Comparison of ENCODE assay signal across 8 mouse cellular contexts in genomic region chr11:69322693-69323471, GRCm38 (mm10). TPM values are rescaled to one million over a fixed set of nuclear protein-coding genes. Genes with fewer than 3 reads are reported as not detected.
DNase-seq lines count a peak whose midpoint lies in the region; ATAC-seq lines count a peak whose summit lies in the region.

No protein-coding gene starts in this region.

- ATAC-seq in kidney, embryonic 15.5 days (replicated peaks; ENCODE audit: low FRiP score), result no peak
- ATAC-seq in forebrain, embryonic 16.5 days, result no peak
- ATAC-seq in liver, embryonic 16.5 days (ENCODE audit: low read depth), result no peak
- no peak for ATAC-seq in frontal cortex, adult (ENCODE audit: low TSS enrichment)

- H3K27ac ChIP-seq in kidney, embryonic 15.5 days, result peak overlapping the region; percentile 93
- H3K27ac ChIP-seq in forebrain, embryonic 16.5 days (ENCODE audit: low read length), result peak overlapping the region; percentile 91
- H3K27ac ChIP-seq in liver, embryonic 16.5 days (ENCODE audit: low read length), result peak overlapping the region; percentile 88

- peak overlapping the region; percentile 70 for H3K4me3 ChIP-seq in kidney, embryonic 15.5 days (replicated peaks)
- H3K4me3 ChIP-seq in forebrain, embryonic 16.5 days (replicated peaks; ENCODE audit: low read length), result peak overlapping the region; percentile 50
- peak overlapping the region; percentile 75 for H3K4me3 ChIP-seq in liver, embryonic 16.5 days (ENCODE audit: low read depth, low read length)

- 18% methylated on average over 18 of the region's 18 CpGs for WGBS in kidney, embryonic 15.5 days
- 10% methylated on average over 18 of the region's 18 CpGs for WGBS in forebrain, embryonic 16.5 days
- WGBS in liver, embryonic 16.5 days (ENCODE audit: insufficient replicate concordance), result 27% methylated on average over 18 of the region's 18 CpGs

- peaks cover 52% of the 10 kb centered on the region for H3K4me1 ChIP-seq in kidney, embryonic 15.5 days
- peaks cover 46% of the 10 kb centered on the region for H3K4me1 ChIP-seq in forebrain, embryonic 16.5 days (replicated peaks; ENCODE audit: control insufficient read depth, insufficient read depth, low read length)
- H3K4me1 ChIP-seq in liver, embryonic 16.5 days (ENCODE audit: control insufficient read depth, low read depth, low read length), result peaks cover 34% of the 10 kb centered on the region

- no peaks in the 10 kb centered on the region for H3K9me3 ChIP-seq in kidney, embryonic 15.5 days (replicated peaks)
- H3K9me3 ChIP-seq in forebrain, embryonic 16.5 days (ENCODE audit: control insufficient read depth, low read length), result no peaks in the 10 kb centered on the region
- H3K9me3 ChIP-seq in liver, embryonic 16.5 days (replicated peaks; ENCODE audit: control insufficient read depth, low read length), result no peaks in the 10 kb centered on the region

- H3K36me3 ChIP-seq in kidney, embryonic 15.5 days, result peaks cover 30% of the 10 kb centered on the region
- peaks cover 7% of the 10 kb centered on the region; the same call in 1 of the 2 replicates for H3K36me3 ChIP-seq in forebrain, embryonic 16.5 days (ENCODE audit: control insufficient read depth, insufficient read depth)
- H3K36me3 ChIP-seq in liver, embryonic 16.5 days (ENCODE audit: control insufficient read depth, insufficient read depth), result no peaks in the 10 kb centered on the region; the same call in 1 of the 2 replicates

- H3K27me3 ChIP-seq in kidney, embryonic 15.5 days, result peaks cover 15% of the 10 kb centered on the region; the same call in 1 of the 2 replicates
- no peaks in the 10 kb centered on the region for H3K27me3 ChIP-seq in forebrain, embryonic 16.5 days (replicated peaks; ENCODE audit: control insufficient read depth, insufficient read depth, low read length)
- H3K27me3 ChIP-seq in liver, embryonic 16.5 days (ENCODE audit: control insufficient read depth, insufficient read depth, low read depth, low read length), result peaks cover 17% of the 10 kb centered on the region

- peak overlapping the region; percentile 87 for H3K9ac ChIP-seq in kidney, embryonic 15.5 days
- H3K9ac ChIP-seq in forebrain, embryonic 16.5 days (replicated peaks; ENCODE audit: low read depth, low read length), result peak overlapping the region; percentile 78
- H3K9ac ChIP-seq in liver, embryonic 16.5 days (ENCODE audit: low read depth, low read length), result peak overlapping the region; percentile 90

- no peak for DNase-seq in kidney, postnatal 36 days
- DNase-seq in Muller cell, postnatal 12 days (ENCODE audit: inconsistent ontology term), result peak; percentile 41
- DNase-seq in yolk sac, embryonic 10.5 days (ENCODE audit: low spot score), result peak; percentile 21
- no peak for DNase-seq in adrenal gland, postnatal 4 days (ENCODE audit: low spot score in 2 of 2)

- peak overlapping the region; percentile 87 for H3K4me2 ChIP-seq in kidney, embryonic 15.5 days
- H3K4me2 ChIP-seq in forebrain, embryonic 16.5 days (ENCODE audit: low read length), result peak overlapping the region; percentile 73
- peak overlapping the region; percentile 88 for H3K4me2 ChIP-seq in liver, embryonic 16.5 days (ENCODE audit: low read depth, low read length)

RNA-seq across cellular contexts. Expression of gene Cntrob, which starts 0.7 kb away (rescaled TPM):
- polyA plus RNA-seq in kidney, embryonic 15.5 days (2015; fragmentation: Nextera tagmentation; extraction: Ambion mirVana), result 23.0 and 23.9 TPM in 2 replicates
- polyA plus RNA-seq in forebrain, embryonic 16.5 days (2015; fragmentation: Nextera tagmentation; extraction: Ambion mirVana), result 31.0 and 32.5 TPM in 2 replicates
- 6.0 and 7.2 TPM in 2 replicates for polyA plus RNA-seq in liver, embryonic 16.5 days (2015; fragmentation: Nextera tagmentation; extraction: Ambion mirVana)
- total RNA-seq in adrenal gland, postnatal 4 days (2021), result 10 to 100 TPM; 17.4 to 17.8 TPM

RNA-seq across cellular contexts. Expression of gene Trappc1, which starts 0.9 kb away (rescaled TPM):
- 152 and 160 TPM in 2 replicates for polyA plus RNA-seq in kidney, embryonic 15.5 days (2015; fragmentation: Nextera tagmentation; extraction: Ambion mirVana)
- polyA plus RNA-seq in forebrain, embryonic 16.5 days (2015; fragmentation: Nextera tagmentation; extraction: Ambion mirVana), result 162 and 166 TPM in 2 replicates
- 69.3 and 75.8 TPM in 2 replicates for polyA plus RNA-seq in liver, embryonic 16.5 days (2015; fragmentation: Nextera tagmentation; extraction: Ambion mirVana)
- total RNA-seq in adrenal gland, postnatal 4 days (2021), result 10 to 100 TPM; 80.3 to 82.5 TPM

RNA-seq across cellular contexts. Expression of gene Kcnab3, which starts 3.2 kb away (rescaled TPM):
- 2.9 and 3.5 TPM in 2 replicates for polyA plus RNA-seq in kidney, embryonic 15.5 days (2015; fragmentation: Nextera tagmentation; extraction: Ambion mirVana)
- polyA plus RNA-seq in forebrain, embryonic 16.5 days (2015; fragmentation: Nextera tagmentation; extraction: Ambion mirVana), result 5.7 and 6.0 TPM in 2 replicates
- polyA plus RNA-seq in liver, embryonic 16.5 days (2015; fragmentation: Nextera tagmentation; extraction: Ambion mirVana), result 0.05 and 0.12 TPM in 2 replicates
- 10 to 100 TPM in 1 of 2 experiments, 1 to 10 TPM in 1; 9.7 to 10.4 TPM for total RNA-seq in adrenal gland, postnatal 4 days (2021)

RNA-seq across cellular contexts. Expression of gene Rnf227, which starts 17.4 kb away (rescaled TPM):
- polyA plus RNA-seq in kidney, embryonic 15.5 days (2015; fragmentation: Nextera tagmentation; extraction: Ambion mirVana), result 16.6 and 17.1 TPM in 2 replicates
- 109 and 144 TPM in 2 replicates for polyA plus RNA-seq in forebrain, embryonic 16.5 days (2015; fragmentation: Nextera tagmentation; extraction: Ambion mirVana)
- 0.62 and 0.74 TPM in 2 replicates for polyA plus RNA-seq in liver, embryonic 16.5 days (2015; fragmentation: Nextera tagmentation; extraction: Ambion mirVana)
- 10 to 100 TPM in 1 of 2 experiments, 1 to 10 TPM in 1; 9.4 to 10.6 TPM for total RNA-seq in adrenal gland, postnatal 4 days (2021)

RNA-seq across cellular contexts. Expression of gene Chd3, which starts 46.3 kb away (rescaled TPM):
- 54.8 and 62.8 TPM in 2 replicates for polyA plus RNA-seq in kidney, embryonic 15.5 days (2015; fragmentation: Nextera tagmentation; extraction: Ambion mirVana)
- polyA plus RNA-seq in forebrain, embryonic 16.5 days (2015; fragmentation: Nextera tagmentation; extraction: Ambion mirVana), result 132 and 146 TPM in 2 replicates
- 5.0 and 5.7 TPM in 2 replicates for polyA plus RNA-seq in liver, embryonic 16.5 days (2015; fragmentation: Nextera tagmentation; extraction: Ambion mirVana)
- 100 to 1,000 TPM; 164 to 190 TPM for total RNA-seq in adrenal gland, postnatal 4 days (2021)

Comparison
In these comparisons a context has a peak if more than half of its experiments do, and no peak if none do; other contexts are left out.
1. DNase-seq: peak in Muller cell, postnatal 12 days (single experiment) and yolk sac, embryonic 10.5 days (single experiment); none in kidney, postnatal 36 days (0 of 2) and adrenal gland, postnatal 4 days (0 of 2).
2. Peak in every context shown above with its lines, with median percentiles within 50 percentile points of each other: H3K27ac ChIP-seq, H3K4me2 ChIP-seq, H3K4me3 ChIP-seq and H3K9ac ChIP-seq.